Mouse (Mus musculus) hindbrain, embryonic 11.5 days (tissue): ENCODE data around the gene Ado. TPM values are rescaled to one million over a fixed set of nuclear protein-coding genes. Genes with fewer than 3 reads are reported as not detected.

ENCODE experiments used
- ATAC-seq: fragments of 200-750 bp; cut with Nextera tagmentation; 2 replicates; pipeline ENCODE4 v1.8.0; 2017; ENCODE audit warnings: mild to moderate bottlenecking, moderate TSS enrichment, moderate library complexity; ENCODE audit not compliant: low FRiP score
- DNase-seq: peaks from one replicate; pipeline ENCODE4 v3.0.0-alpha.2; 2015; ENCODE audit warnings: low spot score
- H3K27ac ChIP-seq: fragments of 300-500 bp; sonication (generic); 2 replicates; pipeline ENCODE4 v1.5.1; 2014; ENCODE audit warnings: mild to moderate bottlenecking, low read depth, low read length
- H3K27me3 ChIP-seq: fragments of 300-500 bp; sonication (generic); 2 replicates; pipeline ENCODE4 v1.6.1; 2014; ENCODE audit warnings: mild to moderate bottlenecking, low read length, moderate library complexity, mixed read lengths; ENCODE audit not compliant: control insufficient read depth, insufficient read depth
- H3K36me3 ChIP-seq: fragments of 300-500 bp; sonication (generic); 2 replicates; pipeline ENCODE4 v1.6.1; 2014; ENCODE audit warnings: mild to moderate bottlenecking, low read length, moderate library complexity, mixed read lengths; ENCODE audit not compliant: control insufficient read depth, insufficient read depth
- H3K4me1 ChIP-seq: fragments of 300-500 bp; sonication (generic); replicated peaks from 2 replicates; pipeline ENCODE4 v1.6.1; 2014; ENCODE audit warnings: low read length, mixed read lengths; ENCODE audit not compliant: control insufficient read depth, insufficient read depth
- H3K4me2 ChIP-seq: fragments of 300-500 bp; sonication (generic); replicated peaks from 2 replicates; pipeline ENCODE4 v1.6.1; 2014; ENCODE audit warnings: mild to moderate bottlenecking, low read depth, low read length
- H3K4me3 ChIP-seq: fragments of 300-500 bp; sonication (generic); 2 replicates; pipeline ENCODE4 v1.5.1; 2014; ENCODE audit warnings: low read depth, low read length
- H3K9ac ChIP-seq: fragments of 300-500 bp; sonication (generic); 2 replicates; pipeline ENCODE4 v1.6.1; 2014; ENCODE audit warnings: low read depth, low read length
- H3K9me3 ChIP-seq: fragments of 300-500 bp; sonication (generic); 2 replicates; pipeline ENCODE4 v1.6.1; 2016; ENCODE audit warnings: low read length; ENCODE audit not compliant: control insufficient read depth
- whole genome bisulfite sequencing: fragments of 180-500 bp; shearing (Covaris S2); extraction: QIAGEN DNeasy Blood & Tissue Kit; methylation state at CpG from one replicate; pipeline ENCODE4 v1.1.7; 2014; 5-methylcytosine and 5-hydroxymethylcytosine counted together
- polyA plus RNA-seq: library from polyadenylated mRNA; unstranded; fragments of >200 nt; fragmentation: Nextera tagmentation; extraction: Ambion mirVana; gene quantifications from 2 replicates; pipeline ENCODE4 v1.2.1, GENCODE M21; 2014

Ado gene
- polyA plus RNA-seq, 1 experiment from 2014 or later: 87.4 TPM

- Histone ChIP-seq H3K27me3 (peaks cover 68% of the 10 kb centered on the region), H3K4me2 (peak overlapping the region; percentile 94), H3K4me1 (peaks cover 16% of the 10 kb centered on the region), H3K4me3 (peak overlapping the region; percentile 52), H3K9me3 (no peaks in the 10 kb centered on the region), H3K27ac (no peak overlapping the region), H3K36me3 (no peaks in the 10 kb centered on the region), H3K9ac (no peak overlapping the region)
- peak; percentile 53 for DNase-seq
- ATAC-seq: no peak
- WGBS: 1% methylated on average over 49 of the region's 50 CpGs
Observed at GRCm38 (mm10) chr10:67538585-67539400, 10.0 kb downstream of the Ado start.

- no peaks in the 10 kb centered on the region for H3K36me3 ChIP-seq
- H3K4me2 ChIP-seq: peak overlapping the region; percentile 94
- H3K4me1 ChIP-seq: peaks cover 16% of the 10 kb centered on the region
- no peaks in the 10 kb centered on the region for H3K9me3 ChIP-seq
- peak; percentile 49 for DNase-seq
- H3K27ac ChIP-seq: no peak overlapping the region
- H3K9ac ChIP-seq: no peak overlapping the region
- no peak for ATAC-seq
- 2% methylated on average over 19 of the region's 19 CpGs for WGBS
- peak overlapping the region; percentile 52 for H3K4me3 ChIP-seq
- H3K27me3 ChIP-seq: peaks cover 72% of the 10 kb centered on the region
Observed at GRCm38 (mm10) chr10:67538106-67538505, 10.6 kb downstream of the Ado start.

- Histone ChIP-seq H3K4me3 (peak overlapping the region; percentile 52), H3K9me3 (no peaks in the 10 kb centered on the region), H3K4me2 (peak overlapping the region; percentile 94), H3K4me1 (peaks cover 16% of the 10 kb centered on the region), H3K27ac (no peak overlapping the region), H3K27me3 (peaks cover 72% of the 10 kb centered on the region), H3K36me3 (no peaks in the 10 kb centered on the region), H3K9ac (peak overlapping the region; percentile 46; the same call in 1 of the 2 replicates)
- ATAC-seq (peak; percentile 83), DNase-seq (peak; percentile 86)
- WGBS: under 1% methylated on average over 51 of the region's 51 CpGs
Observed at GRCm38 (mm10) chr10:67537151-67537994, 11.4 kb downstream of the Ado start.

GRCm38 (mm10) chr10:67536621-67537141 lies 12.1 kb downstream of the Ado start:
- peaks cover 69% of the 10 kb centered on the region for H3K27me3 ChIP-seq
- H3K27ac ChIP-seq: no peak overlapping the region
- H3K4me1 ChIP-seq: peaks cover 16% of the 10 kb centered on the region
- ATAC-seq (peak; percentile 51), DNase-seq (peak; percentile 57)
- H3K4me2 ChIP-seq: peak overlapping the region; percentile 94
- no peaks in the 10 kb centered on the region for H3K36me3 ChIP-seq
- H3K4me3 ChIP-seq: peak overlapping the region; percentile 52
- H3K9ac ChIP-seq: 0 out of 2 replicates have a peak overlapping the region, but pooled peaks have one; percentile 42
- 0% methylated on average over 19 of the region's 32 CpGs for WGBS
- no peaks in the 10 kb centered on the region for H3K9me3 ChIP-seq

GRCm38 (mm10) chr10:67535972-67536371 lies 12.8 kb downstream of the Ado start:
- no peaks in the 10 kb centered on the region for H3K36me3 ChIP-seq
- peaks cover 64% of the 10 kb centered on the region for H3K27me3 ChIP-seq
- H3K4me2 ChIP-seq: peak overlapping the region; percentile 94
- H3K27ac ChIP-seq: no peak overlapping the region
- H3K4me3 ChIP-seq: peak overlapping the region; percentile 52
- under 1% methylated on average over 35 of the region's 35 CpGs for WGBS
- H3K9ac ChIP-seq: 0 out of 2 replicates have a peak overlapping the region, but pooled peaks have one; percentile 42
- ATAC-seq (peak; percentile 60), DNase-seq (peak; percentile 85)
- H3K9me3 ChIP-seq: no peaks in the 10 kb centered on the region
- peaks cover 16% of the 10 kb centered on the region for H3K4me1 ChIP-seq

GRCm38 (mm10) chr10:67535256-67535655 lies 13.5 kb downstream of the Ado start, which contains the start of gene Egr2:
Egr2 (plus strand) TSS chr10:67535475.
- H3K4me3 ChIP-seq: peak within 1 kb of the TSS; percentile 52
- H3K27ac ChIP-seq: no peak within 1 kb of the TSS
- no peak for ATAC-seq
- under 1% methylated on average over 30 of the region's 37 CpGs for WGBS
- no peaks in the 10 kb centered on the region for H3K9me3 ChIP-seq
- DNase-seq: peak; percentile 40
- H3K4me1 ChIP-seq: peaks cover 16% of the 10 kb centered on the region
- peak within 1 kb of the TSS; percentile 94 for H3K4me2 ChIP-seq
- no peaks in the 10 kb centered on the region for H3K36me3 ChIP-seq
- peaks cover 57% of the 10 kb centered on the region for H3K27me3 ChIP-seq
- 0 out of 2 replicates have a peak within 1 kb of the TSS, but pooled peaks have one; percentile 42 for H3K9ac ChIP-seq

- Histone ChIP-seq H3K27ac (no peak overlapping the region), H3K36me3 (no peaks in the 10 kb centered on the region), H3K4me1 (no peaks in the 10 kb centered on the region), H3K4me2 (no peak overlapping the region), H3K4me3 (no peak overlapping the region), H3K9ac (no peak overlapping the region), H3K9me3 (no peaks in the 10 kb centered on the region), H3K27me3 (peaks cover 14% of the 10 kb centered on the region)
- DNase-seq: no peak
- no peak for ATAC-seq
- 79% methylated on average over 4 of the region's 4 CpGs for WGBS
Observed at GRCm38 (mm10) chr10:67529769-67530168, 19.0 kb downstream of the Ado start.

GRCm38 (mm10) chr10:67526435-67526834 lies 22.3 kb downstream of the Ado start:
- no peaks in the 10 kb centered on the region for H3K36me3 ChIP-seq
- no peak overlapping the region for H3K27ac ChIP-seq
- no peak for ATAC-seq
- no peaks in the 10 kb centered on the region for H3K27me3 ChIP-seq
- no peak overlapping the region for H3K4me2 ChIP-seq
- 69% methylated on average over 9 of the region's 9 CpGs for whole genome bisulfite sequencing
- no peak overlapping the region for H3K9ac ChIP-seq
- H3K4me3 ChIP-seq: no peak overlapping the region
- no peak for DNase-seq
- no peaks in the 10 kb centered on the region for H3K4me1 ChIP-seq
- no peaks in the 10 kb centered on the region for H3K9me3 ChIP-seq
